Mouse (Mus musculus) limb, embryonic 14.5 days (tissue): ENCODE measurements around the gene Golga4. TPM values are rescaled to one million over a fixed set of nuclear protein-coding genes. Genes with fewer than 3 reads are reported as not detected.
"Not testable (repeated sequence)": the region's sequence is repeated elsewhere in the genome, so short reads cannot be mapped to it uniquely, and the experiment has no call there.

Source experiments
- ATAC-seq: fragments of 200-750 bp; cut with Nextera tagmentation; 2 replicates; pipeline ENCODE4 v1.8.0; 2017; ENCODE audit warnings: low read depth, moderate number of reproducible peaks, moderate TSS enrichment; ENCODE audit not compliant: low FRiP score
- DNase-seq: peaks from one replicate; pipeline ENCODE4 v3.0.0-alpha.2; 2015; ENCODE audit warnings: low spot score
- H3K27ac ChIP-seq: fragments of 300-500 bp; sonication (generic); replicated peaks from 2 replicates; pipeline ENCODE4 v1.5.1; 2014; ENCODE audit warnings: low read depth, mild to moderate bottlenecking, low read length, moderate library complexity, mixed read lengths
- H3K27me3 ChIP-seq: fragments of 300-500 bp; sonication (generic); 2 replicates; pipeline ENCODE4 v1.6.1; 2014; ENCODE audit warnings: low read length, mixed read lengths; ENCODE audit not compliant: control insufficient read depth, insufficient read depth
- H3K36me3 ChIP-seq: fragments of 300-500 bp; sonication (generic); 2 replicates; pipeline ENCODE4 v1.6.1; 2014; ENCODE audit warnings: mild to moderate bottlenecking, low read length, moderate library complexity, mixed read lengths; ENCODE audit not compliant: control insufficient read depth, insufficient read depth
- H3K4me1 ChIP-seq: fragments of 300-500 bp; sonication (generic); 2 replicates; pipeline ENCODE4 v1.6.1; 2014; ENCODE audit warnings: antibody characterized with exemption, low read length, mixed read lengths; ENCODE audit not compliant: control insufficient read depth, insufficient read depth
- H3K4me2 ChIP-seq: fragments of 300-500 bp; sonication (generic); replicated peaks from 2 replicates; pipeline ENCODE4 v1.6.1; 2014; ENCODE audit warnings: low read depth, mild to moderate bottlenecking, low read length, moderate library complexity; ENCODE audit not compliant: severe bottlenecking
- H3K4me3 ChIP-seq: fragments of 300-500 bp; sonication (generic); replicated peaks from 2 replicates; pipeline ENCODE4 v1.5.1; 2014; ENCODE audit warnings: low read length
- H3K9ac ChIP-seq: fragments of 300-500 bp; sonication (generic); 2 replicates; pipeline ENCODE4 v1.6.1; 2014; ENCODE audit warnings: mild to moderate bottlenecking, low read depth, low read length, moderate library complexity; ENCODE audit not compliant: severe bottlenecking
- H3K9me3 ChIP-seq: fragments of 300-500 bp; sonication (generic); 2 replicates; pipeline ENCODE4 v1.6.1; 2016; ENCODE audit warnings: low read length; ENCODE audit not compliant: control insufficient read depth
- POLR2A ChIP-seq: fragments of 200-500 bp; IDR thresholded peaks from 2 replicates; pipeline ENCODE4 v1.8.0; 2012; ENCODE audit warnings: inconsistent platforms, mild to moderate bottlenecking, moderate library complexity, borderline replicate concordance; ENCODE audit not compliant: insufficient read depth, insufficient read length; ENCODE audit errors: extremely low read depth
- WGBS: fragments of 180-500 bp; shearing (Covaris S2); extraction: QIAGEN DNeasy Blood & Tissue Kit; methylation state at CpG from one replicate; pipeline ENCODE4 v1.1.7; 2014; 5-methylcytosine and 5-hydroxymethylcytosine counted together
- polyA plus RNA-seq, 2 experiments: library from polyadenylated mRNA; depleted of rRNA in 1 of 2; stranded (reverse) in 1 of 2; unstranded in 1 of 2; fragments of >200 nt; fragmentation: Nextera tagmentation in 1 of 2; extraction: Ambion mirVana in 1 of 2; gene quantifications; 2 replicates each; pipeline versions ENCODE4 v1.2.1 to v1.2.3; 2012 to 2014

The Golga4 gene
- polyA plus RNA-seq, 2 experiments, result 47.2 to 54.5 TPM

GRCm38 (mm10) chr9:118592585-118593249 lies 86.7 kb downstream of the Golga4 start:
- ATAC-seq (0 out of 2 replicates have a peak, but pooled peaks have one; percentile 51), DNase-seq (no peak)
- H3K4me1 ChIP-seq, result peaks cover 30% of the 10 kb centered on the region
- WGBS, result 40% methylated on average over 13 of the region's 13 CpGs
- no peak overlapping the region for H3K4me2 ChIP-seq
- H3K36me3 ChIP-seq, result no peaks in the 10 kb centered on the region
- 0 out of 2 replicates have a peak overlapping the region, but pooled peaks have one; percentile 15 for H3K27ac ChIP-seq
- TF ChIP-seq POLR2A, result no peak
- H3K27me3 ChIP-seq, result no peaks in the 10 kb centered on the region
- no peaks in the 10 kb centered on the region for H3K9me3 ChIP-seq
- no peak overlapping the region for H3K4me3 ChIP-seq
- no peak overlapping the region for H3K9ac ChIP-seq

- Histone ChIP-seq H3K27me3 (no peaks in the 10 kb centered on the region), H3K36me3 (no peaks in the 10 kb centered on the region), H3K4me3 (no peak overlapping the region), H3K9me3 (no peaks in the 10 kb centered on the region), H3K9ac (no peak overlapping the region), H3K4me2 (no peak overlapping the region), H3K27ac (no peak overlapping the region), H3K4me1 (peaks cover 30% of the 10 kb centered on the region)
- ATAC-seq, result no peak
- no peak for TF ChIP-seq POLR2A
- WGBS, result 75% methylated on average over 8 of the region's 8 CpGs
- DNase-seq, result no peak
Measured at GRCm38 (mm10) chr9:118593443-118593842, 87.4 kb downstream of the Golga4 start.

GRCm38 (mm10) chr9:118596767-118597166 lies 90.7 kb downstream of the Golga4 start:
- Histone ChIP-seq H3K4me2 (no peak overlapping the region), H3K27ac (no peak overlapping the region), H3K36me3 (no peaks in the 10 kb centered on the region), H3K9me3 (no peaks in the 10 kb centered on the region), H3K27me3 (no peaks in the 10 kb centered on the region), H3K4me3 (no peak overlapping the region), H3K9ac (no peak overlapping the region), H3K4me1 (peaks cover 18% of the 10 kb centered on the region)
- ATAC-seq (no peak), DNase-seq (no peak)
- TF ChIP-seq POLR2A, result no peak
- 86% methylated on average over 7 of the region's 7 CpGs for WGBS

- H3K36me3 ChIP-seq, H3K4me3 ChIP-seq, DNase-seq, H3K27ac ChIP-seq, H3K4me2 ChIP-seq, H3K9me3 ChIP-seq, H3K9ac ChIP-seq, H3K4me1 ChIP-seq, H3K27me3 ChIP-seq, ATAC-seq: not testable (repeated sequence)
- 84% methylated on average over 3 of the region's 3 CpGs for WGBS
Measured at GRCm38 (mm10) chr9:118600393-118600792, 94.3 kb downstream of the Golga4 start.

GRCm38 (mm10) chr9:118602576-118602975 lies 96.5 kb downstream of the Golga4 start:
- ATAC-seq (no peak), DNase-seq (no peak)
- Histone ChIP-seq H3K9ac (no peak overlapping the region), H3K27me3 (no peaks in the 10 kb centered on the region), H3K4me1 (peaks cover 4% of the 10 kb centered on the region; the same call in 1 of the 2 replicates), H3K9me3 (no peaks in the 10 kb centered on the region), H3K4me2 (no peak overlapping the region), H3K27ac (no peak overlapping the region), H3K36me3 (no peaks in the 10 kb centered on the region), H3K4me3 (no peak overlapping the region)
- 81% methylated on average over 5 of the region's 5 CpGs for WGBS
- no peak for TF ChIP-seq POLR2A
